Mouse (Mus musculus) layer of hippocampus, adult 2 months (tissue): Measurements from ENCODE around the gene Olfr509. TPM values are rescaled to one million over a fixed set of nuclear protein-coding genes. Genes with fewer than 3 reads are reported as not detected.
"Not testable (repeated sequence)": the region's sequence is repeated elsewhere in the genome, so short reads cannot be mapped to it uniquely, and the experiment has no call there.

Source experiments
- DNase-seq, 2 experiments: peaks; one replicate each; pipeline ENCODE4 v3.0.0; 2022; ENCODE audit warnings: low spot score in 2 of 2
- H3K27ac ChIP-seq: fragments of 200-600 bp; 2 replicates; pipeline ENCODE4 v1.8.1; 2022
- H3K4me3 ChIP-seq: fragments of 200-600 bp; 2 replicates; pipeline ENCODE4 v1.8.1; 2022; ENCODE audit warnings: mild to moderate bottlenecking
- CTCF ChIP-seq: fragments of 200-600 bp; conservative IDR thresholded peaks from 2 replicates; pipeline ENCODE4 v1.8.1; 2022; ENCODE audit warnings: antibody characterized with exemption, mild to moderate bottlenecking, moderate library complexity
- long read RNA-seq, 2 experiments: library from polyadenylated mRNA; stranded (forward); transcript quantifications; one replicate each; pipeline ENCODE4 v2.0.0; 2021; ENCODE audit warnings: borderline mapping rate in 2 of 2
- total RNA-seq, 2 experiments: library from RNA; stranded (reverse); gene quantifications; 2 replicates each; pipeline ENCODE4 v1.2.3; 2021

Gene Olfr509
- total RNA-seq: not detected
- long read RNA-seq, experiment 1: 0 reads
- long read RNA-seq, experiment 2: 0 reads

DNA sequence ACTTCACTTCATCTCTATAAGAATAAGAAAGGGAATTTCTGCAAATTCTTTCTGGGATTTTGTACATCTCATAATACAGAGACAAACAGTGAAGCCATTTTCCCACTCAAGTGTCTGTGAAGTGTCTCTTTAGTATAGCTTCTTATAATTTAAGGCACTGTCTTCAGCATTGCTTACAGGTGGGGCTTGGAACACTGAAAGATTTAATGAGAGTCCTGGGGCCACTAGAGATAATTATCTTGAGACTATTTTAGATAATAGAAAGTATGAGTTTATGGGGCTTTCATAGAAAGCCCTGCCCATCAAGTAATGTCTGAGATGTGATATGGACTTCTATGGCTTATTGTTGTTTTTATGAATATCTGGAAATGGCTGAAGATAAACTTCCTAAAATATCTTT is at the start of gene Olfr509:
Olfr509 (minus strand) TSS at position 101 of the 400 bp plus-strand sequence.
- TF ChIP-seq CTCF: no peak
- DNase-seq: no peak
- Histone ChIP-seq H3K27ac (no peak within 1 kb of the TSS), H3K4me3 (no peak within 1 kb of the TSS)

DNA sequence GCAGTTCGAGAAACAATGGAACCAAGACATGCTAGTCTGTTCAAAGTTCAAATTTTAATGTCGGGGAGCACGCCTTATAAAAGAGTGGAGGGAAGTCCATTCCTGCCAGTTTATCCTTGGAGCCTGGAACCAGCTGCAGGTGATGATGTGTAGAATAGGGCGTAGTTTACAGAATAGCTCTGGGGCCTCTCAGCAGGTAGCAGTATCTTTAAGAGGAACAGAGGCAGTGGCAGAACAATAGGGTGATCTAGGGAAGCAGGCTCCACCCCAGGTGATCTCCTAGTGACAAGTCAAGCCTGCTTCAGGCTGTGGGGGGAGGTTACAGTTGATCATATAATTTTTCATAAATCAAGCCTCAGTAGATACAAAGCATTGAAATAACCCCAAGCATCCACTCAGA is 27.2 kb upstream of the Olfr509 start:
- no peak overlapping the region for H3K27ac ChIP-seq
- TF ChIP-seq CTCF: no peak
- DNase-seq: no peak
- no peak overlapping the region for H3K4me3 ChIP-seq

DNA sequence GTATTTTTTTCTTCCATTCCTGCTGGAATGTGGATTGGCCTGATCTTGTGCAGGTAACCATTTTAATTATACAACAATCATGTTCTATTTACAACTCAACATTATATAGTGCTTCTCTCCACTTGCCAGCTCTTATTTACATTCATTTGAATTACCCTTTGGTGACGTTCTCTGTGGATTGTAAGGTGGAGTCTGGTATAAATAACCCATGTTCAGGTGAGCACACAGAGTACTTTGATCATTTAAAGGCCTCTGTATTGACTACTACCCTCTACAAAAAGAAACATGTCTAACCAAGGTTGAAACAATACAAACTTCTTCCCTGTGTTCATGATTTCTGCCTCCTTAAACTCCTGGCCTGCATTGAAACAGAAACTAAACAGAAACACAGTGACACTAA is 19.4 kb upstream of the Olfr509 start:
- Histone ChIP-seq H3K27ac (no peak overlapping the region), H3K4me3 (no peak overlapping the region)
- no peak for DNase-seq
- TF ChIP-seq CTCF: no peak

DNA sequence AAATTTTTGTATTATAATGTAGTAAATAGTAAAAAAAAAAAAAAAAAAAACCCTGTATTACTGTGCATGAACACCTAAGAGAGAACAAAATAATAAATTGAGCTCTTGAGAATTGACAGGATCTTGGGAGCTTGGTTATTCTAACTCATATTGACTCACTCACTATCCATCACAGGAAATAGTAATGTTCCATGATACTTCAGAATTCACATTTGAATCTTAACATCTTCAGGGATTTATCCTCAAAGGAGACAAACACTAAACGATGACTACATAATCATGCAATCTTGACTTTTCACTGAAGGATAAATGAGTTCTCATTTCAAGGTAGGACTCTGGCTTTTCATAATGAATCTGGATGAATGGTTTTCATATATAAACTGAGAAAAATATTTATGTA is 14.4 kb upstream of the Olfr509 start, which contains the start of gene Olfr510:
Olfr510 (plus strand) TSS at position 301 of the 400 bp plus-strand sequence.
- TF ChIP-seq CTCF: no peak
- DNase-seq: no peak
- H3K4me3 ChIP-seq: no peak within 1 kb of the TSS
- H3K27ac ChIP-seq: no peak within 1 kb of the TSS

DNA sequence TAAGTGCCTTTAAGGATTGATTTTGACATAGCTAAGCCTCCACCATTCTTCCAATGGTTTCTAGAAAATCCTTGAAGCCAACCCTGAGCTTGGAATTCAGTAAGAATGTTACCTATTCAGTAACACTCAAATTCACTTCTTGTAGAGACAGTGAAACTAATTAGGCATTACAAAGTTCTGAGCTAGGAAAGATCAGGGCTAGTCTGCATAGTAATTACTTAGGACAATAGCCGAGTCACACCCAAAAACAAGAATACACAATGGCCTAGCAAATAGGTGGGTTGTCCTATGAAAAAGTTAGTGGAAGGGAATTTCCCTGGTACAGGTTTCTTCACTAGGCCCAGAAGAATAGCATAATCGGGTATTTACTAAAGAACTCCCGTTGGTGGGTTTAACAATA is 10.7 kb upstream of the Olfr509 start:
- no peak for DNase-seq

DNA sequence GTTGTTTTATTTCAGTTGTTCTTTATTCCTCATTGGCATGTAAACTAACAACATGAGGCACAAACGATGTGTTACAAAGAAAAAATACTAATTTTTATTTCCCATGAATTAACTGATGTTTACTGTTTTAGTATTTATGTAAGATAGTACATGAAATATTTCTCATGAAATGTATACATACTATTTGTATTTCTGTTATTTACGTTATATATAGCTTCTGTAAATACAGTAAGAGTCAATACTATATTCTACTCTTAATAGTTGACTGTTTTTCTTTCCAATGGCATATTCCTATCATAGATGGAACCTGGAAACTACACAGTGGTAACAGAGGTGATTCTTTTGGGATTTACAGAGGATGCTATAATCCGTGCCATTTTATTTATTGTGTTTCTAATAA is 22.0 kb downstream of the Olfr509 start, which contains the start of gene Olfr508:
Olfr508 (plus strand) TSS at position 301 of the 400 bp plus-strand sequence.
- DNase-seq: no peak
- TF ChIP-seq CTCF: no peak
- Histone ChIP-seq H3K4me3 (no peak within 1 kb of the TSS), H3K27ac (no peak within 1 kb of the TSS)

More for the DNA sequence above, 10.7 kb upstream of the Olfr509 start:
- Histone ChIP-seq H3K27ac (no peak overlapping the region), H3K4me3 (no peak overlapping the region)
- TF ChIP-seq CTCF: no peak

DNA sequence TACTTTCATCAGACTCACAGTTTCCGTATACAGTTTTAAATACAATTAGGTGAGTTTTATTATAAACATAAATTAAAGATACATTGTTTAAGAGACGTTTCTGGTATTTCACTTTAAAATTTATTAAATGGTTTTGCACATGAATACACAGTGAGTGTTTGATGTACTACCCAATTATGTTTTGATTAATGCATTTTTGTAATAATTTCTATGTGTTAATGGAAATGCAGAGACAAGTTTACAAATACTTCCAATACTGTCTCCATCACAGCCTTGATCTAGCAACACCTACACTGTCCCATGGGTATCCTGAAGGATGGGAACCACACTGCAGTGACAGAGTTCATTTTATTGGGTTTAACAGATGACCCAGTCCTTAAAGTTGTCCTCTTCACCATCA is 30.2 kb downstream of the Olfr509 start, which contains the start of gene Olfr507:
Olfr507 (plus strand) TSS at position 301 of the 400 bp plus-strand sequence.
- no peak for TF ChIP-seq CTCF
- DNase-seq: no peak
- H3K4me3 ChIP-seq: no peak within 1 kb of the TSS
- H3K27ac ChIP-seq: no peak within 1 kb of the TSS

DNA sequence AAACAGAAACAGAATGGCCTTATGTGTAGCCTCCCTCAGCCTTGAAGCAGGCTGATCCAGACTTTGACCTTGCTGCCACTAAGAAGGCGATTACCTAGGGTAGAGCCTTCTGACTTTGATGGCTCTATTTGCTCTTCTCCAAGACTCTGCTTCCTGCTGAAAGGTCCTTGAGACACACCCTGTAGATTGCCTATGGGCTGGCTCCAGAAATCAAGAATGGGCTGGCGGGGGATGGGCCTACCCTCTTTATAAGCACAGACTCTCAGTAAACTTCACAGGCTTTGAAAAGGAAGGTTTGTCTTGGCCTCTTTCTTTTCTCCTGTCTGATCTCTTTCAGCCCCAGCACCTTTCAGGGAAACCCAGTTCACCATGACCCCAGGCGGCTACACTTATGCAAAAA is 34.9 kb downstream of the Olfr509 start:
- H3K4me3 ChIP-seq, H3K27ac ChIP-seq, DNase-seq: not testable (repeated sequence)

DNA sequence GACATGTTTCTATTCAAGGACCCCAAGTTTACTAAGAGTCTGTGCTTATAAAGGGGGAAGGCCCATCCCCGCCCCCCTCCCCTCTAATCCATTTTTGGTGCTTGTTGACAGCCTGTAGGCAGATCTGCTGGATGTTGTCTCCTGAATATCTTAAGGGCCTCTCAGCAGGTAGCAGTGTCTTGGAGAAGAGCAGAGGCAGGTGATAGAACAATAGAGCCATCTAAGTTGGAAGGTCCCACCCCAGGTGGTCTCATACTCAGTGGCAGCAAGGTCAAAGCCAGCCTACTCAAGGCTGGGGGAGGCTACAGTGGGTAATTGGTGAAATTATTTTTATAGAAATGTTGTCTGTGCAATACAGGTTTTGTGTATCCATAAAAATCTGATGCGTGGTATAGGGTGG is 37.6 kb downstream of the Olfr509 start:
- Histone ChIP-seq H3K4me3 (no peak overlapping the region), H3K27ac (no peak overlapping the region)
- no peak for TF ChIP-seq CTCF
- no peak for DNase-seq

DNA sequence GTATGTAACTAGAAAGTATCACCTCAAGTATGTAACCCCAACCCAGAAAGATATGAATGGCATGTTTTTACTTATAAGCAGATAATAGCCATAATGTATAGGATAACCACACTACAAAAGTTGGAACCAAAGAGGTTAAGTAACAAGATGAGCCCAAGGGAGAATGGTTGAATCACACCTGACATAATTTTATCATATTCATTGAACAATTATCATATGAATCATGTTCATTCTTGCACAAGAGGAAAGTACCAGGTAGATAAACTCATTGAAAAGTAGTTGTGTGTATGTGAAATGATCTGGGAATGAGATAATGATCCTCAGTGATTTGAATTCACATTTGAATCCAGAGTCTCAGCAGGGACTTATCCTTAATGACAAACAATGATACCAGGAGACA is 41.2 kb downstream of the Olfr509 start, which contains the start of gene Olfr506:
Olfr506 (plus strand) TSS at position 301 of the 400 bp plus-strand sequence.
- Histone ChIP-seq H3K27ac (no peak within 1 kb of the TSS), H3K4me3 (no peak within 1 kb of the TSS)
- TF ChIP-seq CTCF: no peak
- no peak for DNase-seq

DNA sequence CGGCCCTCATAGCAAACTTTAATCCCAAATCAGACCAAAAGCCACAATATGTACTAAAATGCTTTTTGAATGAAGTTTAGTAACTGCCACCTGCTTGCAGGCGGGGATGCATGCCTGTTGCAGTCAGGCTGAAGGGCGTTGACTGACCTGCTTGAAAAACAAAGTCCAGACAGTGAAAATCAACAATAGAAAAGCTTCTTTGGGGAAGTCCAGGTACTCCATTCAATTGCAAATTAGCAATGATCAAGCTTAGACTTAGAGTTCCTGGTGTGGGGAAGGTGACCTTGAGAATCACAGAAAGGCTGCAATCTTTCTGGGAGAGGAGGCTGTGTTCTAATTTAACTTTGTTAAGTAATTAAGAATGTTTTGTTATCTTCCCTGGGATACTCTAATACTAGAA is 49.8 kb downstream of the Olfr509 start:
- DNase-seq, H3K4me3 ChIP-seq, H3K27ac ChIP-seq: not testable (repeated sequence)

Other genes with a start within 250 kb of the Olfr509 start
- not detected for gene Olfr497, start 231.5 kb downstream of the Olfr509 start, total RNA-seq
- gene Olfr498, start 186.6 kb downstream of the Olfr509 start, total RNA-seq: not detected
- gene Olfr502, start 126.8 kb downstream of the Olfr509 start, total RNA-seq: not detected
- not detected for gene Olfr503, start 107.4 kb downstream of the Olfr509 start, total RNA-seq
- gene Olfr504, start 86.1 kb downstream of the Olfr509 start, total RNA-seq: not detected
- gene Olfr506, start 41.1 kb downstream of the Olfr509 start, total RNA-seq: not detected
- gene Olfr507, start 30.1 kb downstream of the Olfr509 start, total RNA-seq: not detected
- not detected for gene Olfr508, start 21.9 kb downstream of the Olfr509 start, total RNA-seq
- not detected for gene Olfr510, start 14.5 kb upstream of the Olfr509 start, total RNA-seq
- not detected for gene Olfr512, start 61.4 kb upstream of the Olfr509 start, total RNA-seq
- gene Olfr513, start 99.1 kb upstream of the Olfr509 start, total RNA-seq: not detected
- gene Olfr514, start 174.1 kb upstream of the Olfr509 start, total RNA-seq: not detected
- gene Olfr516, start 198.6 kb upstream of the Olfr509 start, total RNA-seq: not detected
- not detected for gene Olfr517, start 220.5 kb upstream of the Olfr509 start, total RNA-seq
- not detected for gene Olfr518, start 233.1 kb upstream of the Olfr509 start, total RNA-seq
- gene Olfr519, start 242.5 kb upstream of the Olfr509 start, total RNA-seq: not detected